Mouse (Mus musculus): ENCODE data around the gene Nrbp1. TPM values are rescaled to one million over a fixed set of nuclear protein-coding genes. Genes with fewer than 3 reads are reported as not detected.
A peak's percentile ranks its signal among the peaks of the same experiment; 100 is the strongest.
"Not testable (repeated sequence)": the region's sequence is repeated elsewhere in the genome, so short reads cannot be mapped to it uniquely, and the experiment has no call there.

Gene Nrbp1
- polyA plus RNA-seq, 1 experiment = 143 TPM

- WGBS = 16% methylated on average over 13 of the region's 13 CpGs
These were observed 39.5 kb upstream of the Nrbp1 start for GRCm38 (mm10) chr5:31201042-31201741.

GRCm38 (mm10) chr5:31201742-31202590, 38.7 kb upstream of the Nrbp1 start, which contains the start of gene Zfp513:
Gene Zfp513, minus strand, starts transcription at chr5:31202303.
- DNase-seq = peak; percentile 95 to 99
- no peaks in the 10 kb centered on the region for H3K4me1 ChIP-seq (ENCODE audit: control insufficient read depth, insufficient read depth, low read length)
- H3K27me3 ChIP-seq (ENCODE audit: control insufficient read depth, insufficient read depth, low read length) = no peaks in the 10 kb centered on the region
- H3K27ac ChIP-seq (ENCODE audit: insufficient read depth, low read length) = peak within 1 kb of the TSS; percentile 66
- TF ChIP-seq CTCF (IDR thresholded peaks at IDR 0.05; ENCODE audit: borderline replicate concordance, insufficient read depth, low read depth, low read length) (no peak), POLR2A (IDR thresholded peaks at IDR 0.05; ENCODE audit: borderline replicate concordance, insufficient read depth, low read length) (peak; percentile 79; the same call in 1 of the 2 replicates)
- H3K4me3 ChIP-seq (replicated peaks; ENCODE audit: insufficient read depth, low read depth, low read length) = peak within 1 kb of the TSS; percentile 79
- WGBS = under 1% methylated on average over 53 of the region's 53 CpGs

More at GRCm38 (mm10) chr5:31201042-31201741, 39.5 kb upstream of the Nrbp1 start:
- DNase-seq = peak in 1 of 2 experiments; percentile 40
- H3K27ac ChIP-seq (ENCODE audit: insufficient read depth, low read length) = peak overlapping the region; percentile 26; the same call in 1 of the 2 replicates
- no peaks in the 10 kb centered on the region for H3K4me1 ChIP-seq (ENCODE audit: control insufficient read depth, insufficient read depth, low read length)
- peak overlapping the region; percentile 70 for H3K4me3 ChIP-seq (replicated peaks; ENCODE audit: insufficient read depth, low read depth, low read length)
- TF ChIP-seq POLR2A (IDR thresholded peaks at IDR 0.05; ENCODE audit: borderline replicate concordance, insufficient read depth, low read length) = peak; percentile 31; the same call in 1 of the 2 replicates
- TF ChIP-seq CTCF (IDR thresholded peaks at IDR 0.05; ENCODE audit: borderline replicate concordance, insufficient read depth, low read depth, low read length) = no peak
- H3K27me3 ChIP-seq (ENCODE audit: control insufficient read depth, insufficient read depth, low read length) = no peaks in the 10 kb centered on the region

GRCm38 (mm10) chr5:31202933-31203332, 37.7 kb upstream of the Nrbp1 start:
- 0 out of 2 replicates have a peak overlapping the region, but pooled peaks have one; percentile 5 for H3K27ac ChIP-seq (ENCODE audit: insufficient read depth, low read length)
- TF ChIP-seq POLR2A (IDR thresholded peaks at IDR 0.05; ENCODE audit: borderline replicate concordance, insufficient read depth, low read length) (no peak), CTCF (IDR thresholded peaks at IDR 0.05; ENCODE audit: borderline replicate concordance, insufficient read depth, low read depth, low read length) (no peak)
- H3K4me1 ChIP-seq (ENCODE audit: control insufficient read depth, insufficient read depth, low read length) = no peaks in the 10 kb centered on the region
- H3K27me3 ChIP-seq (ENCODE audit: control insufficient read depth, insufficient read depth, low read length) = no peaks in the 10 kb centered on the region
- DNase-seq = no peak
- H3K4me3 ChIP-seq (replicated peaks; ENCODE audit: insufficient read depth, low read depth, low read length) = no peak overlapping the region
- WGBS = 86% methylated on average over 7 of the region's 7 CpGs

- no peak for DNase-seq
- Histone ChIP-seq H3K4me3 (replicated peaks; ENCODE audit: insufficient read depth, low read depth, low read length) (no peak overlapping the region), H3K27me3 (ENCODE audit: control insufficient read depth, insufficient read depth, low read length) (no peaks in the 10 kb centered on the region), H3K27ac (ENCODE audit: insufficient read depth, low read length) (no peak overlapping the region), H3K4me1 (ENCODE audit: control insufficient read depth, insufficient read depth, low read length) (no peaks in the 10 kb centered on the region)
- 84% methylated on average over 2 of the region's 2 CpGs for WGBS
- TF ChIP-seq POLR2A (IDR thresholded peaks at IDR 0.05; ENCODE audit: borderline replicate concordance, insufficient read depth, low read length) = no peak
- no peak for TF ChIP-seq CTCF (IDR thresholded peaks at IDR 0.05; ENCODE audit: borderline replicate concordance, insufficient read depth, low read depth, low read length)
These were observed 36.8 kb upstream of the Nrbp1 start for GRCm38 (mm10) chr5:31203866-31204265.

- DNase-seq = no peak
- H3K27ac ChIP-seq (ENCODE audit: insufficient read depth, low read length) = no peak overlapping the region
- H3K4me3 ChIP-seq (replicated peaks; ENCODE audit: insufficient read depth, low read depth, low read length) = no peak overlapping the region
- 93% methylated on average over 6 of the region's 6 CpGs for WGBS
- TF ChIP-seq POLR2A (IDR thresholded peaks at IDR 0.05; ENCODE audit: borderline replicate concordance, insufficient read depth, low read length) (no peak), CTCF (IDR thresholded peaks at IDR 0.05; ENCODE audit: borderline replicate concordance, insufficient read depth, low read depth, low read length) (no peak)
- no peaks in the 10 kb centered on the region for H3K4me1 ChIP-seq (ENCODE audit: control insufficient read depth, insufficient read depth, low read length)
- H3K27me3 ChIP-seq (ENCODE audit: control insufficient read depth, insufficient read depth, low read length) = no peaks in the 10 kb centered on the region
These were observed 36.2 kb upstream of the Nrbp1 start for GRCm38 (mm10) chr5:31204421-31204820.

- H3K27ac ChIP-seq (ENCODE audit: insufficient read depth, low read length); H3K4me1 ChIP-seq (ENCODE audit: control insufficient read depth, insufficient read depth, low read length); H3K4me3 ChIP-seq (replicated peaks; ENCODE audit: insufficient read depth, low read depth, low read length); H3K27me3 ChIP-seq (ENCODE audit: control insufficient read depth, insufficient read depth, low read length); DNase-seq: not testable (repeated sequence)
- 90% methylated on average over 6 of the region's 6 CpGs for WGBS
These were observed 24.1 kb upstream of the Nrbp1 start for GRCm38 (mm10) chr5:31216554-31216953.

GRCm38 (mm10) chr5:31218294-31218693, 22.4 kb upstream of the Nrbp1 start:
- TF ChIP-seq CTCF (IDR thresholded peaks at IDR 0.05; ENCODE audit: borderline replicate concordance, insufficient read depth, low read depth, low read length) = no peak
- TF ChIP-seq POLR2A (IDR thresholded peaks at IDR 0.05; ENCODE audit: borderline replicate concordance, insufficient read depth, low read length) = no peak
- H3K4me3 ChIP-seq (replicated peaks; ENCODE audit: insufficient read depth, low read depth, low read length) = no peak overlapping the region

More at GRCm38 (mm10) chr5:31218294-31218693, 22.4 kb upstream of the Nrbp1 start:
- Histone ChIP-seq H3K4me1 (ENCODE audit: control insufficient read depth, insufficient read depth, low read length) (peaks cover 2% of the 10 kb centered on the region; the same call in 1 of the 2 replicates), H3K27ac (ENCODE audit: insufficient read depth, low read length) (no peak overlapping the region), H3K27me3 (ENCODE audit: control insufficient read depth, insufficient read depth, low read length) (no peaks in the 10 kb centered on the region)
- 54% methylated on average over 7 of the region's 7 CpGs for WGBS
- DNase-seq = no peak

All from cerebellum, adult 2 months (tissue).